Mouse (Mus musculus): ENCODE measurements around the gene Htr7.

Htr7 gene

GRCm38 (mm10) chr19:36057231-36057811 lies at the start of gene Htr7:
Gene Htr7, minus strand, starts transcription at chr19:36057507.
- DNase-seq: peak; percentile 47

GRCm38 (mm10) chr19:36103909-36104308 lies 46.6 kb upstream of the Htr7 start:
- DNase-seq: no peak

GRCm38 (mm10) chr19:36098916-36099315 lies 41.6 kb upstream of the Htr7 start:
- DNase-seq: no peak

GRCm38 (mm10) chr19:36098265-36098664 lies 41.0 kb upstream of the Htr7 start:
- DNase-seq: no peak

GRCm38 (mm10) chr19:36097194-36097593 lies 39.9 kb upstream of the Htr7 start:
- no peak for DNase-seq

- no peak for DNase-seq
Observed at GRCm38 (mm10) chr19:36090781-36091180, 33.5 kb upstream of the Htr7 start.

GRCm38 (mm10) chr19:36083262-36084225 lies 26.2 kb upstream of the Htr7 start, which contains the start of gene Rpp30:
Gene Rpp30, plus strand, starts transcription at chr19:36083716.
- DNase-seq: peak; percentile 91

- peak; percentile 51 for DNase-seq
Observed at GRCm38 (mm10) chr19:36082606-36083261, 25.4 kb upstream of the Htr7 start.

GRCm38 (mm10) chr19:36062801-36063529 lies 5.7 kb upstream of the Htr7 start:
- DNase-seq: no peak

GRCm38 (mm10) chr19:36056502-36057221 lies 645 bp downstream of the Htr7 start:
- no peak for DNase-seq

- DNase-seq: no peak
Observed at GRCm38 (mm10) chr19:36046046-36046445, 11.3 kb downstream of the Htr7 start.

GRCm38 (mm10) chr19:36014836-36015235 lies 42.5 kb downstream of the Htr7 start:
- no peak for DNase-seq

- DNase-seq: no peak
Observed at GRCm38 (mm10) chr19:36006277-36006676, 51.0 kb downstream of the Htr7 start.

- DNase-seq: no peak
Observed at GRCm38 (mm10) chr19:36004961-36005360, 52.3 kb downstream of the Htr7 start.

- DNase-seq: no peak
Observed at GRCm38 (mm10) chr19:36002476-36003445, 54.5 kb downstream of the Htr7 start.

- no peak for DNase-seq
Observed at GRCm38 (mm10) chr19:36001512-36001911, 55.8 kb downstream of the Htr7 start.

- DNase-seq: no peak
Observed at GRCm38 (mm10) chr19:36000955-36001354, 56.4 kb downstream of the Htr7 start.

- no peak for DNase-seq
Observed at GRCm38 (mm10) chr19:35997384-35997783, 59.9 kb downstream of the Htr7 start.

GRCm38 (mm10) chr19:35987461-35987860 lies 69.8 kb downstream of the Htr7 start:
- no peak for DNase-seq

- DNase-seq: no peak
Observed at GRCm38 (mm10) chr19:35974681-35975080, 82.6 kb downstream of the Htr7 start.

GRCm38 (mm10) chr19:35957656-35958055 lies 99.7 kb downstream of the Htr7 start:
- DNase-seq: no peak

Measured in kidney, postnatal 10 days (tissue).